Mouse (Mus musculus): Measurements from ENCODE around the gene Tspo2.
A peak's percentile ranks its signal among the peaks of the same experiment; 100 is the strongest.

Tspo2 gene

DNA sequence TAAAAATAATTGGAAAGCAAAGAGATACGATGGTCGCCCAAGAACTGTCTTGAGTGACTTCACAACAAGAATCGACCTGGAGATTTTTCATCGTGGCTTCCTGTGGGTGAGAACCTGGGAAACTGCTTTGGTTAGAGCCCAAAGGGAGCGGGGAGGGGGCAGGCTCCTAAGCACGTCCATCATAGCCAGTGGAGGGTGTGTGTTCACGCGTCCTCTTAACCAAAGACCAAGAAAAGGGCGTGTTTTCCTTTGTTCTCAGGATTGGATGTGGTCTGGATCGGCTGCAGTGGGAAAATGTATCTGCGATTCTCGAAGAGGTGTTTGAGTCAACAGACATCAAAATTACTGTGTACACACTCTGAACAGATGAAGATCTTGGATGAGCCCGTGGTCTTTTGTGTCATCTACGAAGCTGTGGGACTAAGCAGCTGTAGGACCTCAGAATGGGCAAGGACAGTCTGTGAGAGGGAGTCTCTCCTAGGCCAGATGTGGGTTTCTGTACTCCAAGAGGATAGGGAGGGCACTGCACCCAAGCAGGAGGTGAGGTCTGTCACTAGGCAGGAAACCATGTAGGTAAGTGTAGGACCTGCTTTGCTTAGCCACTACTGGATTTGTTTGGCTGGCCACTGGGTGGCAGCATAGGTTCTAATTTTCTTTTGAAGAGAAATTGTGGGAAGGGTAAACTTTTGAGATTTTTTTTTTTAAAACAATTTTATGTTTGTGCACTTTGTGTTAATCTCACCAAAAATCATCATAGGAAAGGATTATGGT is 34.7 kb downstream of the Tspo2 start:
- peak; percentile 47 for DNase-seq

- peak; percentile 74 for DNase-seq
Measured at GRCm38 (mm10) chr17:48416011-48416410, 35.3 kb downstream of the Tspo2 start.

- DNase-seq, result no peak
Measured at GRCm38 (mm10) chr17:48411241-48411640, 40.1 kb downstream of the Tspo2 start.

DNA sequence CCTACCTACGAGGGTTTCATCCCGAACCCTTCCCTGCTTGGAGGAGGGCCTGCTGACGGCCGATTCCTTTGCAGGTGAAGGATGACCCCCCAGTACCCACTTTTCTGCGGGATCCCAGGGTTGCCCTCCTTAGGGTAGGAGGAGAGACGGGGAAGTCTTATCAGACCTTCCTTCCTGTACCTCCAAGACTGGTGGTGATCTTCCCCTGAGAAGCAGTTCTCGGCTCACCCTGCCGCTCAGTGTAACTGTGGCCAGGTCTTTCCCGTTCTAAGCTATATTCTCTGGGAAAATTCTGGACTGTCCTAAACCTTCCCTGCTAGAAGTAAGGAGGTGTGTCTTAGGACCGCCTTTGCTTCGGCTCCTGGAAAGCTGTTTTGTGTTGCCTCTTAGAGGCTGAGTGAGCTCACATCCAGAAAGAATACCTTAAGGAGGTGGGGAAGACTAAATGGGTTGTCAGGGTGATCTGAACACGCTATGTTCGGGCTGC is 41.0 kb downstream of the Tspo2 start:
- DNase-seq, result no peak

DNA sequence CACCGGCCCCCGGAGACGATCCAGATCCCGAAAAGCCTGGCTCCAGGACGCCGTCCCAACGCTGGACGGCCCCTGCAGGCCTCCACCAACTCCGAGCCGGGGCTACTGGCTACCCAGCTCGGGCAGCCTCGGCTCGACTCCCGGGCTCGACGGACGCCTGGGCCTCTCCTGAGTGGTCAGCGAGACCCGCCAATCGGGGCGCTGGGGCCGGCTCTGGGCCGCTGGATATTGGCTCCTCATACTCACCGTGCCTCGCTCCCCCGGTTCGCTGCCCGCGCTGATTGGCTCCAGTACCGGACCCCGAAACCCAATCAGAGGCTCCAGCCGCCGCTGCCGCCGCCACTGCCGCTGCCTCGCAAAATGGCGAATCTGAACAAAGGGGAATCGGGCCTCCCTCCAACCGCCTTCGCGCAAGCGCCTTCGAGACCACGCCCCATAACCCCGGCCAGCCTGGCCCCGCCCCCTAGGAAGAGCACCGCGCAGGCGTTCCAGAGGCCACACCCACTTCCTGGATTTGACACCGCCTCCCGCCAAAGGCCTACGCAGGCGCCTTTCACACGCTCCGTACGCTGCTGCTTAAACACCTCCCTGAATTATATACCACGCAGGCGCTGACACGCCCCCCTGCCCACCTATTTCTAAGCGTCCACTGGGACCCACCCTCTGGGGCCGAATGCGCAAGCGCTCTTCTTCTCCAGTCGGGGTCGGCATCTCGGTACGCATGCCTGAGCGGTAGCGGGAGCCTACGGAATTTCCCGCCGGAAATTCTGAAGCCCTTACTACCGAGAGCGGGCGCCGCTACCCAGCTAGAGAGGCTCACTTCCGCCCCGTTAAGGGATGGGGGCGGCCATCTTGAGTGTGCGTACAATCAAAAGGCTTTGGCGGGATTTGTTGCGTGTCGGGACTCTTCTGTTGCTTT is 41.7 kb downstream of the Tspo2 start, which contains the start of the genes Nfya and Oard1:
Gene Nfya (minus strand): TSS at position 527 of the 919 bp plus-strand sequence.
Gene Oard1 (plus strand): TSS at position 635 of the 919 bp plus-strand sequence.
- peak; percentile 100 for DNase-seq

DNA sequence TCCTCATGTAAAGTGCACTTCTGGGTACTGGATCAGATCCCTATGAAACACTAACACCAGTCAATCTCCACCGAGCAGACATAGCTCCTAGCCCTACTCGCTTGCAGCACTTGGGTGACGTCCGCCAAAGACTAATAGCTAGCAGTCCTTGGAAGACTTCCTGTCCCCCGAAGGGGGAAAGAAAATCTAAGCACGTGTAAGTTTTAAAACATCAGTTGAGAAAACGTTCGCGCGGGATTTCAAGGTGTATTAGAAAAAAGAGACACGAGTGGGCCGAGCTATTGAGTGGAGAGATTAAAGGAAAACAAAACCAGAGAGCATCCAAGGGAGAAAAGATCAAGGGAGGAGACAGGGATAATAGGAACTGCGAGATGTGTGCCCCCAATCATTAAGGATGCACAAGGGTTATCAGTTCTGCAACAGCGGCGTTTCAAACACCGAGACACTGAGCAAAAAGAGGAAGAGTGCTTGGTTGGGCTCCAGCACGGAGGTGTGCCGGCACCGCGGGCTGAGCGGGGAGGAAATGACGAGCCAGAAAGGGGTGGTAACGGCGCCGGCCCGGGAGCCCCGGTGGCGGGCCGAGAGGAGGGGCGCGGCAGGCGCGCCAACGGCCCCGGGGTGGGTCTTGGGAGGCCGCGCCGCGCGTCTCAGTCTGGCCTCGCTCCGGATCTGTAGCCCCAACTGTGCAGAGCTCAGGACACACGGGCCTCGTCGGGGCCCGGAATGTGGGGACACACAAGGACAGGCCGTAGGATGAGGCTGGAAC is 42.6 kb downstream of the Tspo2 start:
- DNase-seq, result peak; percentile 84

DNA sequence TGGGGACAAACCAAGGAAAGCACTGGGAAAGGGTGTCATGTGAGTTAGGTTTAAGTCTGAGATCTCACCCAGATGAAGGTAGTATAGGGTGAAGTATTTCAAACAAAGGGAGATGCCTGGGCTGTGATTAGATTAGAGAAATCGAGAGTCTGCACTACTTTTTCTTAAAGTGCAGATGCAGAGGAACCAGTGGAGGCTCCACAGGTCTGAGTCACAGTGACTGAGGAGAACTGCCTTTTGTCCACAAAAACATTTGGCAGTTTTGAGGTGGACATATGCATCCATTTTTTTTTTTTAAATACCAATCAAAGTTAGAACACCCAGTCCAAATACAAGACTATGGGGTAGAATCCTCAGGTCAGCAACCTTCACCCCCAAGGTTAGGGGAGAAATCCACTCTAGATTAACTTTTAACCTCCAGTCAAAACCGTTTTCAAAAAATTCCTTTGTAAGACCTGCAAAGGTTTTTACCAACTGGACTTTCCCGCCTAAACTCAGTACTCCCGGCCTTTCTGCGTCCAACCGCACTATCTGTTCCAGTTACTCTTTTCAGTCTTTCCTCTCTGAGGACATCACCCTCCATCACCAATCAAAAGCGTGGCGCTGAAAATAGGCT is 43.3 kb downstream of the Tspo2 start:
- no peak for DNase-seq

DNA sequence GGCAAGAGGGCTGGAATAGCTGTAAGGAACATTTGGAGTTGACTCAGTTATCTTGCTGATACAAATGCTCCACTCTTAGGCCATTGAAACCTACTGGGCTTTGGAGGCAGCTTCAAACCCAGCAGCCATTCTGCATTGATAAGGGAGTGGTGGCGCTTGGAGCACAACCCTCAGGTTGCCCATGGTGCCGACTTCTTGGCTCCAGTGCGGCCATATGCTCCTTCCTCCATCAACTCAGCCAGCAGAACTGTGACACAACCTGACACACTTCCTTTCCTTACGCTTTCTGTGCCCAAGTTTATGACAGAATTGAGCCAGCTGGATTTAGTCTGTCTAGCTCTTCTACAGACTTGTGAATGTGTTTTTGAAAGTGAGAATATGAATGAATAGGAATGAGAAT is 44.2 kb downstream of the Tspo2 start:
- DNase-seq, result no peak

DNA sequence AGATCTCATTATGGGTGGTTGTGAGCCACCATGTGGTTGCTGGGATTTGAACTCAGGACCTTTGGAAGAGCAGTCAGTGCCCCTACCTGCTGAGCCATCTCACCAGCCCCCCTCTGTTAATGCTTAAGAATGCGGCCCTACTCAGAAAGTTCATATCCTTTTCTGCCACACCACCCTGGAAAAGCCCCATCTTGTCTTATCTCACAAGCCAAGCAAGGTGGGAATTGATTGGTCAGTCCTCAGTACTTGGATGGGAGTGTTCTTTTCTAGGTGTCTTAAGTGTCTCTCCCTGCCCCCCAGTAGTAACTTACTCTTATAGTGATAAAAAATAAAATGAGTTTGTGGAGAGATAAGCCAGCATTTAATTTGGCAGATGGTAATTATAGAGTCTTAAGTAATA is 46.6 kb downstream of the Tspo2 start:
- DNase-seq, result no peak

DNA sequence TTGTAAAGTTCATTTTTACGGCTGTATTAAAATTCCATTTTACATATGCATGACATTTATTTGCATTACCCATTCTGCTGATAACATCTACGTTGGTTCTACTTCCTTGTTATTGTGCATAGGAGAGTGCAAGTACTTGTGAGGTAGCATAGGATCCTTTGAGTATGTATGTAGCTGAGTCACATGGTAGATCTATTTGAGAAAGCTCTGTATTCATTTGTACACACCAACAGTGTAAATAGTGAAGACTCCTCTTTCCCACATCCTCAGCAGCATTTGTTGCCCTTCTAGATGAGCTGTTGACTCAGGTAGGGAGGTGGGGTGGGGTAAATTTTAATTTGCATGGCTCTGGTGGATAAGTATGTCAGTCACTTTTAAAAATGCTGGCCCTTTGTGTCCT is 47.5 kb downstream of the Tspo2 start:
- no peak for DNase-seq

GRCm38 (mm10) chr17:48402751-48403150 is 48.6 kb downstream of the Tspo2 start:
- DNase-seq, result no peak

DNA sequence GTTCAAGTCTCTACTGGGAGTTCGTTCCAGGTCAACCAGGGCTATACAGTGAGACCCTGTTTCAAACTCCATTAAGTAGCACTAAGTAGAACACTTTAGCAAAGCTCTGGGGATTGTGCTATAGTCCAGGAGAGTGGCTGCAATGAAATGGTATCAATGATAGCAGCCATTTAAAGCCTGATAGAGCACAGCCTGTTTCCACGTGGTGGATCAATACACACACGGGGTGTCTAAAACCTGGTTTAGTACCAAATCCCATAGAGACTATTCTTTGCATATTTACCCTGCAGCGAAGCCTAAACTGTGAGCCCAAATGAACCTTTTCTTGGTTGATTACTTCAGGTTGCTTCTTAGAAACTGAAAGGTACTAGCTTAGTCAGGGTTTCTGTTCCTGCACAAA is 49.6 kb downstream of the Tspo2 start:
- DNase-seq, result no peak
